In the genomic region with DNA sequence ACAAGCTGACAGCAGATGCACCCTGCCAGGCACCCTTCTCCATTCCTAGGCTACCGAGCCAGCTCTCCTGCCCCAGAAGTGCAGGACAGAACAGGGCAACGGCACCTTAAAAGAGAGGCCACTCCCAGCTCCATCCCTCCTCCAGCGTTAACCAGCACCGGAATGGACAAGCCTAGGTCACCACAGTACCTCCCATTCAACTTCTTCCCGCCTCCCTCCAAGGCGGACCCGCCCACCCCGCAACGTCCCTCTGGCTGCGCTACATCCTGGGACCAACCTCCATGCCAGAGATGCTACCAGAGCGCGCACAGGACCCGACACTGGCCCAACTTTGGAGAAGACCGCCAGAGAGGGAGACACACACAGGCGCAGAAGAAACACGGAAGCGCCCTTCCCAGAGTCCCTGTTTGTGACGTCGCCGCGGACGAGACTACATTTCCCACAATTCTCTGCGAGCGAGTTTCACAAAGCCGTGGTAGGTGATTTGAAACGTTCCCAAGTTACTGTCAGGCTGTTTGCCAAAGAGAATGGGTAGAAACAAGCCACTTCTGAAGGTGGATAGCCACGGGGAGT, we compare ENCODE assay signal across 8 mouse cellular contexts. TPM values are rescaled to one million over a fixed set of nuclear protein-coding genes. Genes with fewer than 3 reads are reported as not detected.
DNase-seq lines count a peak whose midpoint lies in the region; ATAC-seq and TF ChIP-seq lines count a peak whose summit lies in the region.

A gene (minus strand): TSS at position 385 of the 573 bp plus-strand sequence.

- intact Hi-C loops in heart, postnatal 10 days (cut with DNase I) = loop anchor here (2.0 kb wide), 2 partner anchors 48 to 68 kb away; a partner anchor contains a TSS

- H3K4me2 ChIP-seq in forebrain, embryonic 13.5 days = peak within 1 kb of the TSS; percentile 76
- peak within 1 kb of the TSS; percentile 90 for H3K4me2 ChIP-seq in liver, postnatal 0 days (ENCODE audit: low read depth, low read length)
- H3K4me2 ChIP-seq in neural tube, embryonic 14.5 days (ENCODE audit: low read depth, low read length) = peak within 1 kb of the TSS; percentile 83

- TF ChIP-seq EP300 in liver, postnatal 0 days (IDR thresholded peaks at IDR 0.05; ENCODE audit: low read depth) = 0 out of 2 replicates have a peak, but pooled peaks have one; percentile 9

- ATAC-seq in forebrain, embryonic 13.5 days = peak; percentile 96
- peak; percentile 98 for ATAC-seq in liver, postnatal 0 days
- ATAC-seq in neural tube, embryonic 14.5 days (ENCODE audit: low read depth) = peak; percentile 97

- under 1% methylated on average over 27 of the region's 27 CpGs for WGBS in forebrain, embryonic 13.5 days
- under 1% methylated on average over 27 of the region's 27 CpGs for WGBS in large intestine, adult 2 months
- whole genome bisulfite sequencing in liver, postnatal 0 days (ENCODE audit: insufficient replicate concordance) = under 1% methylated on average over 27 of the region's 27 CpGs
- under 1% methylated on average over 27 of the region's 27 CpGs for WGBS in neural tube, embryonic 14.5 days

- H3K4me1 ChIP-seq in E14TG2a.4 (replicated peaks; ENCODE audit: low read depth, low read length) = peaks cover 17% of the 10 kb centered on the region
- H3K4me1 ChIP-seq in forebrain, embryonic 13.5 days = peaks cover 7% of the 10 kb centered on the region
- H3K4me1 ChIP-seq in liver, postnatal 0 days (ENCODE audit: insufficient read depth) = peaks cover 5% of the 10 kb centered on the region; the same call in 1 of the 2 replicates
- no peaks in the 10 kb centered on the region for H3K4me1 ChIP-seq in neural tube, embryonic 14.5 days (ENCODE audit: control insufficient read depth, insufficient read depth, low read length)

- H3K27me3 ChIP-seq in E14TG2a.4 (ENCODE audit: insufficient read depth, low read length) = no peaks in the 10 kb centered on the region
- H3K27me3 ChIP-seq in forebrain, embryonic 13.5 days = no peaks in the 10 kb centered on the region
- H3K27me3 ChIP-seq in liver, postnatal 0 days (ENCODE audit: insufficient read depth, low read length) = no peaks in the 10 kb centered on the region
- H3K27me3 ChIP-seq in neural tube, embryonic 14.5 days (ENCODE audit: control insufficient read depth, insufficient read depth, low read length) = no peaks in the 10 kb centered on the region

- no peaks in the 10 kb centered on the region for H3K36me3 ChIP-seq in E14TG2a.4 (ENCODE audit: insufficient read depth, low read length)
- H3K36me3 ChIP-seq in forebrain, embryonic 13.5 days (ENCODE audit: poor library complexity, severe bottlenecking) = peaks cover 1% of the 10 kb centered on the region; the same call in 1 of the 2 replicates
- no peaks in the 10 kb centered on the region for H3K36me3 ChIP-seq in liver, postnatal 0 days (replicated peaks; ENCODE audit: insufficient read depth, low read length)
- no peaks in the 10 kb centered on the region for H3K36me3 ChIP-seq in neural tube, embryonic 14.5 days (ENCODE audit: control insufficient read depth, insufficient read depth, low read length)

- H3K4me3 ChIP-seq in E14TG2a.4 (replicated peaks; ENCODE audit: low read length) = peak within 1 kb of the TSS; percentile 92
- peak within 1 kb of the TSS; percentile 75 for H3K4me3 ChIP-seq in forebrain, embryonic 13.5 days
- peak within 1 kb of the TSS; percentile 83 for H3K4me3 ChIP-seq in liver, postnatal 0 days (ENCODE audit: low read depth, low read length)
- peak within 1 kb of the TSS; percentile 69 for H3K4me3 ChIP-seq in neural tube, embryonic 14.5 days (ENCODE audit: low read depth, low read length)

- H3K9me3 ChIP-seq in E14TG2a.4 (ENCODE audit: low read length) = peaks cover 12% of the 10 kb centered on the region
- H3K9me3 ChIP-seq in forebrain, embryonic 13.5 days (replicated peaks) = peaks cover 12% of the 10 kb centered on the region
- no peaks in the 10 kb centered on the region for H3K9me3 ChIP-seq in liver, postnatal 0 days (ENCODE audit: low read length)
- no peaks in the 10 kb centered on the region; the same call in 1 of the 2 replicates for H3K9me3 ChIP-seq in neural tube, embryonic 14.5 days (ENCODE audit: control insufficient read depth, low read length)

- peak; percentile 86 for DNase-seq in c-Kit-positive CD71-positive TER-119-positive erythroid progenitor cells, embryonic 14.5 days (ENCODE audit: low spot score)
- peak; percentile 95 to 97 for DNase-seq in heart, postnatal 10 days
- peak; percentile 94 for DNase-seq in large intestine, adult 2 months (ENCODE audit: low read depth, low spot score)
- DNase-seq in liver, postnatal 0 days = peak; percentile 90
- DNase-seq in testis, postnatal 10 days (ENCODE audit: low spot score) = peak; percentile 89

- TF ChIP-seq CTCF in E14TG2a.4 (conservative IDR thresholded peaks at IDR 0.05; ENCODE audit: low read length) = no peak
- no peak for TF ChIP-seq CTCF in liver, postnatal 0 days (IDR thresholded peaks at IDR 0.05; ENCODE audit: low read depth)

- peak within 1 kb of the TSS; percentile 84 for H3K9ac ChIP-seq in forebrain, embryonic 13.5 days
- H3K9ac ChIP-seq in liver, postnatal 0 days (replicated peaks) = peak within 1 kb of the TSS; percentile 70
- peak within 1 kb of the TSS; percentile 80 for H3K9ac ChIP-seq in neural tube, embryonic 14.5 days (replicated peaks; ENCODE audit: low read depth, low read length)

- H3K27ac ChIP-seq in forebrain, embryonic 13.5 days = peak within 1 kb of the TSS; percentile 65
- peak within 1 kb of the TSS; percentile 90 for H3K27ac ChIP-seq in liver, postnatal 0 days (ENCODE audit: low read depth)
- H3K27ac ChIP-seq in neural tube, embryonic 14.5 days (ENCODE audit: low read depth, low read length) = peak within 1 kb of the TSS; percentile 66

RNA-seq across cellular contexts. Expression of the gene that starts here (rescaled TPM):
- polyA plus RNA-seq in forebrain, embryonic 13.5 days (2015; fragmentation: Nextera tagmentation; extraction: Ambion mirVana) = 5.6 and 6.8 TPM in 2 replicates
- total RNA-seq in heart, postnatal 10 days (2021) = 1 to 10 TPM; 1.4 to 2.2 TPM
- 0.16 and 0.17 TPM in 2 replicates for polyA plus RNA-seq in large intestine, adult 2 months (2012; rRNA removed)
- 0.41 and 0.59 TPM in 2 replicates for polyA plus RNA-seq in liver, postnatal 0 days (2015; fragmentation: Nextera tagmentation; extraction: Ambion mirVana)
- 9.4 and 10.1 TPM in 2 replicates for polyA plus RNA-seq in neural tube, embryonic 14.5 days (2014; fragmentation: Nextera tagmentation; extraction: Ambion mirVana)

Comparison
In these comparisons a context has a peak if more than half of its experiments do, and no peak if none do; other contexts are left out.
1. Peak in every context shown above with its lines: DNase-seq, ATAC-seq, H3K4me3 ChIP-seq and H3K27ac ChIP-seq.
2. Peak in DNase-seq in large intestine, adult 2 months; RNA of the gene not detected or under 1 TPM.
3. Peak in DNase-seq, ATAC-seq, H3K4me3 ChIP-seq, H3K27ac ChIP-seq, H3K9ac ChIP-seq and H3K4me2 ChIP-seq in liver, postnatal 0 days; RNA of the gene not detected or under 1 TPM.